Mouse (Mus musculus) kidney, embryonic 16.5 days (tissue): Measurements from ENCODE around the gene Camkk1. TPM values are rescaled to one million over a fixed set of nuclear protein-coding genes. Genes with fewer than 3 reads are reported as not detected.
A peak's percentile ranks its signal among the peaks of the same experiment; 100 is the strongest.

ENCODE experiments used
- ATAC-seq: fragments of 200-750 bp; cut with Nextera tagmentation; 2 replicates; pipeline ENCODE4 v1.8.0; 2017; ENCODE audit warnings: moderate TSS enrichment; ENCODE audit not compliant: low FRiP score, low TSS enrichment
- H3K27ac ChIP-seq: fragments of 300-500 bp; sonication (generic); 2 replicates; pipeline ENCODE4 v1.5.1; 2014; ENCODE audit warnings: low read length
- H3K27me3 ChIP-seq: fragments of 300-500 bp; sonication (generic); 2 replicates; pipeline ENCODE4 v1.6.1; 2014; ENCODE audit warnings: low read length, control low read depth, mixed read lengths; ENCODE audit not compliant: insufficient read depth
- H3K36me3 ChIP-seq: fragments of 300-500 bp; sonication (generic); 2 replicates; pipeline ENCODE4 v1.6.1; 2014; ENCODE audit warnings: low read length, control low read depth, mixed read lengths; ENCODE audit not compliant: insufficient read depth
- H3K4me1 ChIP-seq: fragments of 300-500 bp; sonication (generic); 2 replicates; pipeline ENCODE4 v1.6.1; 2014; ENCODE audit warnings: low read length, control low read depth, mixed read lengths; ENCODE audit not compliant: insufficient read depth
- H3K4me2 ChIP-seq: fragments of 300-500 bp; sonication (generic); replicated peaks from 2 replicates; pipeline ENCODE4 v1.6.1; 2014; ENCODE audit warnings: low read depth, low read length
- H3K4me3 ChIP-seq: fragments of 300-500 bp; sonication (generic); 2 replicates; pipeline ENCODE4 v1.5.1; 2014; ENCODE audit warnings: mild to moderate bottlenecking, low read length
- H3K9ac ChIP-seq: fragments of 300-500 bp; sonication (generic); replicated peaks from 2 replicates; pipeline ENCODE4 v1.6.1; 2014; ENCODE audit warnings: low read length
- H3K9me3 ChIP-seq: fragments of 300-500 bp; sonication (generic); 2 replicates; pipeline ENCODE4 v1.6.1; 2016; ENCODE audit warnings: low read length, control low read depth
- WGBS: fragments of 180-500 bp; shearing (Covaris S2); extraction: QIAGEN DNeasy Blood & Tissue Kit; methylation state at CpG from one replicate; pipeline ENCODE4 v1.1.7; 2014; 5-methylcytosine and 5-hydroxymethylcytosine counted together
- polyA plus RNA-seq: library from polyadenylated mRNA; unstranded; fragments of >200 nt; fragmentation: Nextera tagmentation; extraction: Ambion mirVana; gene quantifications from 2 replicates; pipeline ENCODE4 v1.2.1, GENCODE M21; 2015

Camkk1 gene
- polyA plus RNA-seq: 7.4 and 7.7 TPM in 2 replicates

GRCm38 (mm10) chr11:73018471-73019146, at the start of gene Camkk1:
Camkk1 (plus strand) TSS chr11:73019008.
- peak; percentile 97 for ATAC-seq
- H3K9ac ChIP-seq: peak within 1 kb of the TSS; percentile 69
- WGBS: under 1% methylated on average over 44 of the region's 57 CpGs
- H3K27ac ChIP-seq: no peak within 1 kb of the TSS
- peaks cover 11% of the 10 kb centered on the region; the same call in 1 of the 2 replicates for H3K4me1 ChIP-seq
- H3K9me3 ChIP-seq: no peaks in the 10 kb centered on the region
- H3K4me3 ChIP-seq: peak within 1 kb of the TSS; percentile 72
- H3K36me3 ChIP-seq: no peaks in the 10 kb centered on the region
- H3K27me3 ChIP-seq: peaks cover 21% of the 10 kb centered on the region
- H3K4me2 ChIP-seq: peak within 1 kb of the TSS; percentile 98

GRCm38 (mm10) chr11:72974995-72975503, 43.8 kb upstream of the Camkk1 start:
- H3K27ac ChIP-seq: no peak overlapping the region
- no peak for ATAC-seq
- H3K9ac ChIP-seq: no peak overlapping the region
- no peaks in the 10 kb centered on the region for H3K36me3 ChIP-seq
- no peaks in the 10 kb centered on the region for H3K4me1 ChIP-seq
- no peak overlapping the region for H3K4me2 ChIP-seq
- no peaks in the 10 kb centered on the region for H3K9me3 ChIP-seq
- no peaks in the 10 kb centered on the region for H3K27me3 ChIP-seq
- no peak overlapping the region for H3K4me3 ChIP-seq
- 82% methylated on average over 13 of the region's 13 CpGs for WGBS

- no peaks in the 10 kb centered on the region for H3K4me1 ChIP-seq
- H3K4me3 ChIP-seq: no peak overlapping the region
- H3K27ac ChIP-seq: no peak overlapping the region
- no peaks in the 10 kb centered on the region for H3K27me3 ChIP-seq
- ATAC-seq: no peak
- H3K4me2 ChIP-seq: no peak overlapping the region
- 87% methylated on average over 9 of the region's 9 CpGs for WGBS
- H3K36me3 ChIP-seq: no peaks in the 10 kb centered on the region
- H3K9me3 ChIP-seq: no peaks in the 10 kb centered on the region
- H3K9ac ChIP-seq: no peak overlapping the region
These were observed 36.3 kb upstream of the Camkk1 start for GRCm38 (mm10) chr11:72982516-72982915.

GRCm38 (mm10) chr11:72983283-72983682, 35.5 kb upstream of the Camkk1 start:
- ATAC-seq: peak; percentile 28; the same call in 1 of the 2 replicates
- no peaks in the 10 kb centered on the region for H3K9me3 ChIP-seq

DNA sequence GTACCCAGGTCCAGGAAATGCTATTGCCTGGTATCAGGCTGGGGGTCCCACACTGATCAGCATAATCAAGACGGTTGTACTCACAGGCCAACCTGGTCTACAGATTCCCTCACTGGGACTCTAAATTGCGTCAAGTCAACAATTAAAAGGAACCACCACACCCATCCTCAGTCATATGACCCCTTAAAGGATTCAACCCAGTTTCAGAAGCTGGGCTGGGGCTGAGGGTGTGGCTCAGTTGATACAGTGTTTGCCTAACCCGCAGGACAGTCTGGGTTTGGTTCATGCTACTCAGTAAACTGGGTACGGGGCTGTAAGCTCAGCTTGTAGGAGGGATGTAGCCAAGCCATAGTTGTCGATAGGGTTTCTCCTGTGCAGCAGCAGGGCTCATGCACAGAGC, 32.1 kb upstream of the Camkk1 start:
- Histone ChIP-seq H3K36me3 (no peaks in the 10 kb centered on the region), H3K27me3 (no peaks in the 10 kb centered on the region), H3K9me3 (no peaks in the 10 kb centered on the region), H3K27ac (no peak overlapping the region), H3K4me3 (no peak overlapping the region), H3K4me1 (peaks cover 10% of the 10 kb centered on the region), H3K4me2 (no peak overlapping the region), H3K9ac (no peak overlapping the region)
- no peak for ATAC-seq
- 78% methylated on average over 5 of the region's 5 CpGs for WGBS

More at GRCm38 (mm10) chr11:72983283-72983682, 35.5 kb upstream of the Camkk1 start:
- H3K4me2 ChIP-seq: no peak overlapping the region
- WGBS: 57% methylated on average over 5 of the region's 5 CpGs
- no peaks in the 10 kb centered on the region for H3K27me3 ChIP-seq
- H3K4me3 ChIP-seq: no peak overlapping the region
- no peaks in the 10 kb centered on the region for H3K36me3 ChIP-seq
- no peak overlapping the region for H3K9ac ChIP-seq
- no peak overlapping the region for H3K27ac ChIP-seq
- H3K4me1 ChIP-seq: no peaks in the 10 kb centered on the region

GRCm38 (mm10) chr11:72987234-72987633, 31.6 kb upstream of the Camkk1 start:
- 61% methylated on average over 5 of the region's 5 CpGs for WGBS
- no peaks in the 10 kb centered on the region for H3K27me3 ChIP-seq
- H3K36me3 ChIP-seq: no peaks in the 10 kb centered on the region
- H3K27ac ChIP-seq: no peak overlapping the region
- no peak overlapping the region for H3K9ac ChIP-seq
- no peak for ATAC-seq
- H3K4me1 ChIP-seq: peaks cover 15% of the 10 kb centered on the region
- H3K4me2 ChIP-seq: no peak overlapping the region
- H3K4me3 ChIP-seq: no peak overlapping the region
- no peaks in the 10 kb centered on the region for H3K9me3 ChIP-seq

DNA sequence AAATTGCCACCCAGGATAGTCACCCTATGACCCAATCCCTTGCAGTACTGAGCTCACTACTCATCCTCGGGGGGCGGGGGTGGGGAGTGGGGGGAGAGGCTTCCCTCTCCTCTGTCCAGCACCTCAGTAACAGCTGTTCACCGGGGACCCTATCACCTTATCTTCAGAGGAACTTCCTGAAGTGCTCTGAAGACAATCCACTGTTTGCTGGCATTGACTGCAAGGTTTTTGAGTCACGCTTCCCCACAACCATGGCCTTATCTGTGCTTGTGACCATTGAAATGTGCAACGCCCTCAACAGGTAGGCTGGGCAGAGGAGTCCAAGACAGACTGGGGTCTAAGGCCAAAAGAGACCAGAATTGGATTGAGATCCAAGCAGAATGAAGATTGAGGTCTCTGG, 31.0 kb upstream of the Camkk1 start:
- Histone ChIP-seq H3K4me3 (no peak overlapping the region), H3K4me2 (no peak overlapping the region), H3K36me3 (no peaks in the 10 kb centered on the region), H3K9me3 (no peaks in the 10 kb centered on the region), H3K27ac (no peak overlapping the region), H3K9ac (no peak overlapping the region), H3K4me1 (peaks cover 18% of the 10 kb centered on the region), H3K27me3 (no peaks in the 10 kb centered on the region)
- 74% methylated on average over 5 of the region's 5 CpGs for WGBS
- ATAC-seq: no peak

- Histone ChIP-seq H3K36me3 (no peaks in the 10 kb centered on the region), H3K9me3 (no peaks in the 10 kb centered on the region), H3K9ac (no peak overlapping the region), H3K4me1 (peaks cover 18% of the 10 kb centered on the region), H3K4me2 (no peak overlapping the region), H3K27ac (no peak overlapping the region), H3K27me3 (no peaks in the 10 kb centered on the region), H3K4me3 (no peak overlapping the region)
- 69% methylated on average over 6 of the region's 6 CpGs for WGBS
- ATAC-seq: no peak
These were observed 29.8 kb upstream of the Camkk1 start for GRCm38 (mm10) chr11:72989044-72989443.

DNA sequence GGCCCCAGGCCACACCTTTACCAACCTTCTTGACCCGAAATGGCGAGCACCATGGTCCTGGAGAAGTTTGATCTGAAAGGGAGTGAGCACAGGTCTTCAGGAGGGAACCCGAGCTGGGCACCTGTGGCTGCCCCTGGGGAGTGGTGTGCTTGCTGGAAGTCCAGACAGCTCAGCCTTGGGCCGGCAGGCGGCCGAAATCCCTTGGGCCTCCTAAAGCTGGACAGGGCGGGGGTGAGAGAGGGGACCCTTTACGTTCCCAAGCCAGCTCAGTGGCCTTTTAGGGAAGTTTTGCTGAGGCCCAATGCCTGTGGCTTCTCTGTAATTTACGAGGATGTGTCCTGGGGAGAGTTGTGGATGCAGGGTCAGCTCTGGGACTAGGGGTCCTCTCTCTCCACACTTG, 28.1 kb upstream of the Camkk1 start:
- no peak overlapping the region for H3K27ac ChIP-seq
- no peak overlapping the region for H3K4me3 ChIP-seq
- no peaks in the 10 kb centered on the region for H3K9me3 ChIP-seq
- no peak overlapping the region for H3K4me2 ChIP-seq
- no peak for ATAC-seq
- no peaks in the 10 kb centered on the region for H3K36me3 ChIP-seq
- H3K27me3 ChIP-seq: no peaks in the 10 kb centered on the region
- WGBS: 76% methylated on average over 9 of the region's 9 CpGs
- H3K4me1 ChIP-seq: peaks cover 18% of the 10 kb centered on the region
- no peak overlapping the region for H3K9ac ChIP-seq

DNA sequence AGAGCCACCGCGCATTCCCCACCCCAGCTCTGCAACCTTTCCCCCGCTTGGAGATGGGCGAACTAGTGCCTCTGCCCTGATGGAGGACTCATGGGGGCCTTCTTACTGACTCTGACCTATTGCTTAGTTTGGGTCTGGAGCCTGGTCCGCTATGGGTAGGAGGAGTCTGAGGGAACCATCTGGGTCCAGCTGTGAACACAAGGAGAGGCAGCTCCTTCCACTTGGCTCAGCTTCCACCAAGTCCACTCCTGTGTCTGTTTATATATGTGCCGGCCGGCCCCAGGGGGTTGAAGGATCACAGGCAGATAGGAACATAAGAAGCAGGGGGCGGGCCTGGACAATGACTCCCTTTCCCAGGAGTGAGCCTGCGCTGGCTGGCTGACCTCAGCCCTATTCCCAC, 26.8 kb upstream of the Camkk1 start:
- no peaks in the 10 kb centered on the region for H3K27me3 ChIP-seq
- H3K9me3 ChIP-seq: no peaks in the 10 kb centered on the region
- 34% methylated on average over 9 of the region's 9 CpGs for WGBS
- no peak overlapping the region for H3K27ac ChIP-seq
- no peak overlapping the region for H3K4me2 ChIP-seq
- H3K4me1 ChIP-seq: peaks cover 18% of the 10 kb centered on the region
- no peaks in the 10 kb centered on the region for H3K36me3 ChIP-seq
- H3K4me3 ChIP-seq: no peak overlapping the region
- peak; percentile 84 for ATAC-seq
- H3K9ac ChIP-seq: no peak overlapping the region
